Mouse (Mus musculus): ENCODE results near the gene Gm765. TPM values are rescaled to one million over a fixed set of nuclear protein-coding genes. Genes with fewer than 3 reads are reported as not detected.

The Gm765 gene
- polyA plus RNA-seq, 1 experiment from 2014 or later = 0.08 TPM

DNA sequence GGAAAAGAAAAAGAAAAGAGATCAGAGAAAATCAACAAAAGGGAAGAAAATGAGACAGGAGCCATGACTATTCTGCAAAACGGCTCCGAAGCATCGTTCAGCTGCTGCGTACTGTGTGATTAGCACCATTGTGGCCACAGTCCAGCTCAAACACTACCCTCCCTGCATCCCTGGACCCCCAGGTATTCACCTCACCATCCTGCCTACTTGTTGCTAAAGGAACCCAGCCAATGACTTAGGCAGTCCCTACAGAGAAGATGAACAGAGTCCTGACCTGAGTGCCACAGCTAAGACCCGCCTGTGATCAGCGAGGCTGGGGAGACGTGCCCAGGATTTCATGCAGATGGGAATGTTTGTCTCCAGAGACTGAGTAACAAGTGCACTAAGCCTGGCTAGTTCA, 35.4 kb downstream of the Gm765 start:
- H3K27me3 ChIP-seq (ENCODE audit: control insufficient read depth, insufficient read depth, low read length) = no peaks in the 10 kb centered on the region
- H3K4me1 ChIP-seq (ENCODE audit: control insufficient read depth, insufficient read depth, low read length) = no peaks in the 10 kb centered on the region
- no peak overlapping the region for H3K4me3 ChIP-seq (ENCODE audit: low read depth, low read length)
- H3K27ac ChIP-seq (ENCODE audit: low read depth, low read length) = no peak overlapping the region
- WGBS = 87% methylated on average over 7 of the region's 7 CpGs
- H3K9me3 ChIP-seq (ENCODE audit: control insufficient read depth, low read length) = no peaks in the 10 kb centered on the region
- no peak overlapping the region for H3K4me2 ChIP-seq (ENCODE audit: low read depth, low read length)
- ATAC-seq (ENCODE audit: low read depth) = no peak
- H3K9ac ChIP-seq (replicated peaks; ENCODE audit: low read depth, low read length) = no peak overlapping the region
- H3K36me3 ChIP-seq (ENCODE audit: control insufficient read depth, insufficient read depth, low read length) = no peaks in the 10 kb centered on the region

DNA sequence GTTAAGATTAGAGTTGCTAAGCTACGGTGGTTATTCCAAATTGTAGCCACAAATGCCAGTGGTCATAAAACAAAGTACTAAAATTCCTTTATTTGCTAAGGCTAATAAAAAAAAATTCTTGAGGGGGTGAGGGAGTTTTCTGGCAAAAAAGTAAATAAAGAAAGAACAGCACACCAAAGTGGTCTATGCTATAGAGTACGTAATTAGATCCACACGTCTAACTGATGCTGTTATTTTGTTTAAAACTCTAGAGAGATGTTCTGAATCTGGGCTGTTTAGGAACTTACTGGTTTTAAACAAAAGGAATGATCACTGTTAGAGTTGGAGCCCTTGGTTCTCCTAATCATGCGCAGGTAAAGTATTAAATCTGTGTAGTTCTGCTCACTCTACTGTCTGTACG, 50.5 kb downstream of the Gm765 start:
- Histone ChIP-seq H3K4me1 (ENCODE audit: control insufficient read depth, insufficient read depth, low read length) (no peaks in the 10 kb centered on the region; the same call in 1 of the 2 replicates), H3K36me3 (ENCODE audit: control insufficient read depth, insufficient read depth, low read length) (no peaks in the 10 kb centered on the region), H3K4me3 (ENCODE audit: low read depth, low read length) (no peak overlapping the region), H3K27me3 (ENCODE audit: control insufficient read depth, insufficient read depth, low read length) (no peaks in the 10 kb centered on the region), H3K4me2 (ENCODE audit: low read depth, low read length) (no peak overlapping the region), H3K9me3 (ENCODE audit: control insufficient read depth, low read length) (no peaks in the 10 kb centered on the region), H3K27ac (ENCODE audit: low read depth, low read length) (no peak overlapping the region), H3K9ac (replicated peaks; ENCODE audit: low read depth, low read length) (no peak overlapping the region)
- 88% methylated on average over 5 of the region's 5 CpGs for WGBS
- ATAC-seq (ENCODE audit: low read depth) = no peak

DNA sequence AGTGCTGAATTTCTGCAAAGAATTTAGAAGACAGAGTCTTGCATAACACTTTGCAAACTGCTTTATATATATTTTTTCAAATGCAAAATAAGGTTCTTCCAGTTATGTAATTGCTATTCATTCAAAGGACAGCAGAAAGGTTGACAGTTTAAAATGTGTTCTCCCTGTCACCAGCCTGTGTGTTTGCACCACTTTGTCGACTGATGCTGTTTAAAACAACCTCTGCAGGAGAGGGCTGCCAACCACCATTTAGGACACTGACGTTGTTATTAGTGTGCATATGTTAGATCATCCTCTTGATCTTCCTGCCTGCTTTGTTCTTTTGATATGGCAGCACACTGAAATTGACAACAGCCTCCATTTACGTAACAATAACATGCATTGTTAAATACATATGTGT, 54.2 kb downstream of the Gm765 start:
- 37% methylated on average over 3 of the region's 3 CpGs for WGBS

DNA sequence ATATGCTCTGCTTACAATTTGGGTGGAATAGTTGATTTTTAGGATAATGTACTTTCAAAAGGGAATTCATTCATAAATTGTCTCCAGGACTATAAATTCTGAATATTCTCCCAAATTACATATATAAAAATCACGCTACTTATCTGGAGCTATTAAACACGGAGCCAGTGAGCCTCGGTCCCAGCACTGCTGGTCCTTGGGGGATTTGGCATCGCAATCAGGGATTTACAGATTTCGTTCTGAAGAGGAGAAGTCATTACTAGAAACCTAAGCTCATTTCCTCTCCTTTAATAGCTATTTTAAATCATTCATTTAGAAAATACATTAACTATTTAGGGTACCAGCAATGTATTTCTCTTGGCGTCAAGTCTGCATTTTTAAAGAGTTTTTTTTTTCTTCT, 55.0 kb downstream of the Gm765 start:
- H3K27ac ChIP-seq (ENCODE audit: low read depth, low read length) = no peak overlapping the region
- H3K9ac ChIP-seq (replicated peaks; ENCODE audit: low read depth, low read length) = no peak overlapping the region
- no peak overlapping the region for H3K4me3 ChIP-seq (ENCODE audit: low read depth, low read length)
- WGBS = 34% methylated on average over 6 of the region's 6 CpGs
- H3K4me1 ChIP-seq (ENCODE audit: control insufficient read depth, insufficient read depth, low read length) = no peaks in the 10 kb centered on the region; the same call in 1 of the 2 replicates
- H3K9me3 ChIP-seq (ENCODE audit: control insufficient read depth, low read length) = no peaks in the 10 kb centered on the region
- H3K27me3 ChIP-seq (ENCODE audit: control insufficient read depth, insufficient read depth, low read length) = no peaks in the 10 kb centered on the region
- no peak overlapping the region for H3K4me2 ChIP-seq (ENCODE audit: low read depth, low read length)
- no peaks in the 10 kb centered on the region for H3K36me3 ChIP-seq (ENCODE audit: control insufficient read depth, insufficient read depth, low read length)
- ATAC-seq (ENCODE audit: low read depth) = no peak

More for the DNA sequence above, 54.2 kb downstream of the Gm765 start:
- Histone ChIP-seq H3K4me3 (ENCODE audit: low read depth, low read length) (no peak overlapping the region), H3K4me1 (ENCODE audit: control insufficient read depth, insufficient read depth, low read length) (no peaks in the 10 kb centered on the region; the same call in 1 of the 2 replicates), H3K4me2 (ENCODE audit: low read depth, low read length) (no peak overlapping the region), H3K9ac (replicated peaks; ENCODE audit: low read depth, low read length) (no peak overlapping the region), H3K27me3 (ENCODE audit: control insufficient read depth, insufficient read depth, low read length) (no peaks in the 10 kb centered on the region), H3K36me3 (ENCODE audit: control insufficient read depth, insufficient read depth, low read length) (no peaks in the 10 kb centered on the region), H3K27ac (ENCODE audit: low read depth, low read length) (no peak overlapping the region), H3K9me3 (ENCODE audit: control insufficient read depth, low read length) (no peaks in the 10 kb centered on the region)
- ATAC-seq (ENCODE audit: low read depth) = no peak

DNA sequence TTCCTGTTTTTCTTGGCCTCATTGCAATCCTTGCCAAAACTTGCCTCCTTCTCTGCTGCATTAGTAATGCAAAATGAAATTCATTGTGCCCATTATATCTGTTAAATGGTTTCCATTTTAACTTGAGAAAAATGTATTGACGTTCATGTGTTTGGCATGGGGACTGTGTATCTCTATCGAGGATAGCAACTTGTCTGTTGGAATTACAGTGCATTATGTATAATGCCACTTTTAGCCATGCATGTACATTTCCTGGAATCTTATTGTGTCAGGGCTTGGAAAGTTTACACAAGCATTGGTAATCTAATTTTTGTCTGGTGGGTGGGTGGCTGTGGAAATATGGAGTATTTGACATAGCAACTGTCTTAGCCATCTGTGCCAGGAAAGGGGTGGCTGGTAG, 57.4 kb downstream of the Gm765 start:
- Histone ChIP-seq H3K4me1 (ENCODE audit: control insufficient read depth, insufficient read depth, low read length) (no peaks in the 10 kb centered on the region; the same call in 1 of the 2 replicates), H3K9me3 (ENCODE audit: control insufficient read depth, low read length) (no peaks in the 10 kb centered on the region)
- 89% methylated on average over 2 of the region's 2 CpGs for WGBS

DNA sequence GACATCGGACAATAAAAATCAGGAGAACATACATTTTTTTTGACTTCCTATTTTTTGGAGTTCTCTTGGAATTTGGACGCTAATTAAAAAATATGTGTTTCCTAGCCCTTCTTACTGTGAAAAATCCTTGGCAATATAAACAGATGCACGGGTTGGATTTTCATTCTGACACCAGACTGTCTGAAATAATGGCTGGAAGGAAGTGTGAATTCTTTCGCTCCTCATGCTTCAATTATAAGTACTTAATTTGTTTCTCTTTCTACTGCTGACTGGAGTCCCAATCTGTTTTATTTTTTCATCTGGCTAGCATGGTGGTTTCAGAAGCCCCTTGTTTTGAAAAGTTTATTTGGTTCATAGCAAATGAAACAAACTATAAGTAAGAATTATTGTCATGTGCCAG, 59.8 kb downstream of the Gm765 start:
- Histone ChIP-seq H3K4me2 (ENCODE audit: low read depth, low read length) (no peak overlapping the region), H3K36me3 (ENCODE audit: control insufficient read depth, insufficient read depth, low read length) (no peaks in the 10 kb centered on the region), H3K4me1 (ENCODE audit: control insufficient read depth, insufficient read depth, low read length) (no peaks in the 10 kb centered on the region; the same call in 1 of the 2 replicates), H3K9me3 (ENCODE audit: control insufficient read depth, low read length) (no peaks in the 10 kb centered on the region), H3K27ac (ENCODE audit: low read depth, low read length) (no peak overlapping the region), H3K4me3 (ENCODE audit: low read depth, low read length) (no peak overlapping the region), H3K9ac (replicated peaks; ENCODE audit: low read depth, low read length) (no peak overlapping the region), H3K27me3 (ENCODE audit: control insufficient read depth, insufficient read depth, low read length) (no peaks in the 10 kb centered on the region)
- no peak for ATAC-seq (ENCODE audit: low read depth)
- whole genome bisulfite sequencing = 85% methylated on average over 4 of the region's 4 CpGs

More for the DNA sequence above, 57.4 kb downstream of the Gm765 start:
- Histone ChIP-seq H3K27ac (ENCODE audit: low read depth, low read length) (no peak overlapping the region), H3K9ac (replicated peaks; ENCODE audit: low read depth, low read length) (no peak overlapping the region), H3K4me2 (ENCODE audit: low read depth, low read length) (no peak overlapping the region), H3K4me3 (ENCODE audit: low read depth, low read length) (no peak overlapping the region), H3K36me3 (ENCODE audit: control insufficient read depth, insufficient read depth, low read length) (no peaks in the 10 kb centered on the region), H3K27me3 (ENCODE audit: control insufficient read depth, insufficient read depth, low read length) (no peaks in the 10 kb centered on the region)
- ATAC-seq (ENCODE audit: low read depth) = no peak

DNA sequence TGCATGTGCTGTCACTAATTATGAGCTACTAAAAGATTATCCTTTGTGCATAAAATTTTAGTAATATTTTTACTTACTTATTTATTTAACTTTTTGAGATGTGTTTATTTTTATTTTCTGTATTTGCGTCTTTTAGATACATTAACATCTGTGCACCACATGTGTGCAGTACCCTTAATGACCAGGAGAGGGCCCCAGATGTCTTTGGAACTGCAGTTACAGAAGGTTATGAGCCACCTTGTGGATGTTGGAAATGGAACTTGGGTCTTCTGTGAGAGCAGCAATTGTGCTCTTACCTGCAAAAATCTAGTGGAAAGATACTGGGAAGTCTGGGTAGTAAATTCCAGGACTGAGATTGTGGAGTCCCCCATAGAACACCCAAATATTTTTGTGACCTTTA, 71.0 kb downstream of the Gm765 start:
- no peaks in the 10 kb centered on the region for H3K4me1 ChIP-seq (ENCODE audit: control insufficient read depth, insufficient read depth, low read length)
- H3K4me2 ChIP-seq (ENCODE audit: low read depth, low read length) = no peak overlapping the region
- H3K9me3 ChIP-seq (ENCODE audit: control insufficient read depth, low read length) = no peaks in the 10 kb centered on the region
- H3K4me3 ChIP-seq (ENCODE audit: low read depth, low read length) = no peak overlapping the region
- WGBS = 85% methylated on average over 1 of the region's 1 CpGs
- no peak overlapping the region for H3K27ac ChIP-seq (ENCODE audit: low read depth, low read length)
- H3K9ac ChIP-seq (replicated peaks; ENCODE audit: low read depth, low read length) = no peak overlapping the region
- ATAC-seq (ENCODE audit: low read depth) = no peak
- H3K27me3 ChIP-seq (ENCODE audit: control insufficient read depth, insufficient read depth, low read length) = no peaks in the 10 kb centered on the region
- H3K36me3 ChIP-seq (ENCODE audit: control insufficient read depth, insufficient read depth, low read length) = no peaks in the 10 kb centered on the region

DNA sequence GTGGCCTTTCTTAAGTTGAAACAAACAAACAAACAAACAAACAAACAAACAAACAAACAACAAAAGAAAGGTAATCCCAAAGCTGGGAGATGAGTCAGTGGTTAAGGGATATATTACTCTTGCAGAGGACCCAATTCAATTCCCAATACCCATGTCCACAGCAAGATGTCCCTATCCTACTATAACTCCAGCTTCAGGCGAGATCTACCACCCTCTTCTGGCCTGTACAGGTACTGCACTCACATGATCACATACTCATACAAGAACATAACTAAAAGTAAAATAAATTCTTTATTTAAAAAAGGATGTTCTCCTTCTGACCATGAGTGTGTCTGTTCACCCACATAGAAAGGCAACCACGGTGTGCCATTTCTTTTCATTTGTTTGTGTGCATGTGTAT, 79.6 kb downstream of the Gm765 start:
- H3K4me3 ChIP-seq (ENCODE audit: low read depth, low read length) = no peak overlapping the region
- H3K9ac ChIP-seq (replicated peaks; ENCODE audit: low read depth, low read length) = no peak overlapping the region
- no peak for ATAC-seq (ENCODE audit: low read depth)
- H3K36me3 ChIP-seq (ENCODE audit: control insufficient read depth, insufficient read depth, low read length) = no peaks in the 10 kb centered on the region
- H3K9me3 ChIP-seq (ENCODE audit: control insufficient read depth, low read length) = no peaks in the 10 kb centered on the region; the same call in 1 of the 2 replicates
- H3K4me1 ChIP-seq (ENCODE audit: control insufficient read depth, insufficient read depth, low read length) = no peaks in the 10 kb centered on the region
- H3K27me3 ChIP-seq (ENCODE audit: control insufficient read depth, insufficient read depth, low read length) = no peaks in the 10 kb centered on the region
- no peak overlapping the region for H3K27ac ChIP-seq (ENCODE audit: low read depth, low read length)
- no peak overlapping the region for H3K4me2 ChIP-seq (ENCODE audit: low read depth, low read length)
- 69% methylated on average over 2 of the region's 2 CpGs for WGBS

DNA sequence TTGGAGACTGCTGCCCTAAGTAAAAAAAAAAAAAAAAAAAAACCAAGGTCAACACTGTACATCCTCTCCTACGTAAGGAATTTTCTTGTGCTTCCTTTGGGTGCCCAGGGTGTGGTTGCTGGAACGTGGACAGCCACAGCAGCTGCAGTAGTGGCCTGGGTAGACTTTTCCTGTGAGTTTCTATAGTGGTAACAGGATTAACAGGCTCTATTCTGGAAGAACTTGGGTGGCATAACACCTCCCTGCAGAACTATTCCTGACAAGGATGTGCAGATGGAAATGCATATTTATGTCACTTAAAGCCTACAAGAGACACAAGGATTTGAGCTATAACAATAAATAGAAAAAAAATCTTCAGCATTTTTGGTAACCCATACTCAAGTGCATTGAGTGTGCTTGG, 83.5 kb downstream of the Gm765 start:
- Histone ChIP-seq H3K36me3 (ENCODE audit: control insufficient read depth, insufficient read depth, low read length) (no peaks in the 10 kb centered on the region), H3K9ac (replicated peaks; ENCODE audit: low read depth, low read length) (no peak overlapping the region), H3K4me2 (ENCODE audit: low read depth, low read length) (no peak overlapping the region), H3K9me3 (ENCODE audit: control insufficient read depth, low read length) (no peaks in the 10 kb centered on the region; the same call in 1 of the 2 replicates), H3K27me3 (ENCODE audit: control insufficient read depth, insufficient read depth, low read length) (no peaks in the 10 kb centered on the region), H3K4me3 (ENCODE audit: low read depth, low read length) (no peak overlapping the region), H3K27ac (ENCODE audit: low read depth, low read length) (no peak overlapping the region), H3K4me1 (ENCODE audit: control insufficient read depth, insufficient read depth, low read length) (no peaks in the 10 kb centered on the region)
- 73% methylated on average over 2 of the region's 2 CpGs for WGBS
- no peak for ATAC-seq (ENCODE audit: low read depth)
